Mouse (Mus musculus) CH12.LX (cell line): ENCODE measurements around the gene Arl5a.

Source experiments
- CTCF ChIP-seq, 2 experiments: IDR thresholded peaks in 1 of 2; conservative IDR thresholded peaks in 1 of 2; 2 replicates each; pipeline ENCODE4 v1.5.1; 2011 to 2012; ENCODE audit warnings: low read depth in 2 of 2, low read length in 2 of 2, improper control_type of control experiment in 1 of 2, inconsistent platforms in 1 of 2, mild to moderate bottlenecking in 1 of 2, moderate library complexity in 1 of 2
- EP300 ChIP-seq: IDR thresholded peaks from 2 replicates; pipeline ENCODE4 v1.6.1; 2011; ENCODE audit warnings: low read length, improper control_type of control experiment
- HCFC1 ChIP-seq: IDR thresholded peaks from 2 replicates; pipeline ENCODE4 v1.6.1; 2012; ENCODE audit warnings: low read depth, mild to moderate bottlenecking, inconsistent platforms, low read length, improper control_type of control experiment
- MYC ChIP-seq: IDR thresholded peaks from 2 replicates; pipeline ENCODE4 v1.6.1; 2011; ENCODE audit warnings: low read depth, mild to moderate bottlenecking, improper control_type of control experiment, low read length

GRCm38 (mm10) chr2:52412524-52413037 is 12.1 kb downstream of the Arl5a start:
- TF ChIP-seq EP300 (no peak), CTCF (conservative IDR thresholded peaks at IDR 0.05 in 1 of 2, IDR thresholded peaks at IDR 0.05 in 1 of 2; ENCODE audit: low read depth in 2 of 2, low read length in 2 of 2) (no peak), MYC (no peak), HCFC1 (no peak)
